In the genomic region with DNA sequence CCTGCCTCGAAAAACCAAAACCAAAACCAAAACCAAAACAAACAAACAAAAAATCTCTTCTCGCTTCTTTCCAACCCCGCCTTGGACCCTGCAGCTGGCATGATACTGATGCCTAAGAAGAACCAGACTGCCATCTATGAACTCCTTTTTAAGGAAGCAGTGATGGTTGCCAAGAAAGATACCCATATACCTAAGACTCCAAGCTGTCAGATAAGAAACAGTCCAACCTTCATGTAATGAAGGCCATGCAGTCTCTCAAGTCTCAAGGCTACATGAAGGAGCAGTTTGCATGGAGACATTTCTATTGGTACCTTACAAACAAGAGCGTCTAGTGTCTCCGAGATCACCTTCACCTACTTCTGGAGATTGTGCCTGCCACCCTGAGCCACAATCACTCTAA, we compare ENCODE assay signal across 34 mouse cellular contexts. TPM values are rescaled to one million over a fixed set of nuclear protein-coding genes. Genes with fewer than 3 reads are reported as not detected.
"Had no signal": no experiment of that assay in that cellular context is flagged by ENCODE, and none has a peak within 500 bp of the region (broad histone marks: within the 10 kb centered on the region; RNA-seq: fewer than 3 reads in every experiment).

No protein-coding gene starts in this region.

- H3K9me3 ChIP-seq: heart, embryonic 13.5 days; heart, embryonic 15.5 days; hindbrain, embryonic 10.5 days; hindbrain, embryonic 12.5 days; kidney, embryonic 15.5 days; limb, embryonic 10.5 days; limb, embryonic 12.5 days; liver, embryonic 13.5 days; liver, embryonic 15.5 days had no signal

- H3K4me2 ChIP-seq: heart, embryonic 11.5 days; heart, embryonic 13.5 days; heart, embryonic 15.5 days; hindbrain, embryonic 12.5 days; hindbrain, embryonic 14.5 days; kidney, embryonic 15.5 days; limb, embryonic 12.5 days; liver, embryonic 11.5 days; liver, embryonic 13.5 days; liver, embryonic 15.5 days had no signal

- H3K27ac ChIP-seq: heart, adult 2 months; heart, embryonic 13.5 days; heart, embryonic 15.5 days; hindbrain, embryonic 10.5 days; hindbrain, embryonic 12.5 days; hindbrain, embryonic 14.5 days; kidney, embryonic 15.5 days; kidney, postnatal 0 days; left cerebral cortex, adult 2 months; limb, embryonic 10.5 days; limb, embryonic 12.5 days; liver, embryonic 13.5 days; liver, embryonic 15.5 days had no signal

- DNase-seq: gastrocnemius, postnatal 14 days; gastrocnemius, postnatal 36 days; heart, adult 11 months; heart, adult 2 months; heart, postnatal 4 days; kidney, adult 11 months; kidney, adult 2 months; kidney, adult 9 months; kidney, postnatal 14 days; kidney, postnatal 36 days; liver; liver, embryonic 13.5 days had no signal

- H3K9ac ChIP-seq: heart, embryonic 13.5 days; heart, embryonic 15.5 days; hindbrain, embryonic 12.5 days; hindbrain, embryonic 14.5 days; kidney, embryonic 15.5 days; limb, embryonic 12.5 days; liver, embryonic 13.5 days; liver, embryonic 15.5 days had no signal

- H3K27me3 ChIP-seq: heart, embryonic 13.5 days; heart, embryonic 15.5 days; hindbrain, embryonic 12.5 days; kidney, embryonic 15.5 days; limb, embryonic 12.5 days; liver, embryonic 13.5 days; liver, embryonic 15.5 days had no signal

- H3K4me1 ChIP-seq: hindbrain, embryonic 10.5 days; hindbrain, embryonic 12.5 days; kidney, embryonic 15.5 days; limb, embryonic 10.5 days; limb, embryonic 12.5 days had no signal

- H3K4me3 ChIP-seq: heart, adult 2 months; heart, embryonic 13.5 days; heart, embryonic 15.5 days; hindbrain, embryonic 10.5 days; hindbrain, embryonic 12.5 days; kidney, embryonic 15.5 days; left cerebral cortex, adult 2 months; limb, embryonic 10.5 days; limb, embryonic 12.5 days; liver, embryonic 13.5 days; liver, embryonic 15.5 days had no signal

RNA-seq across cellular contexts. Expression of a gene that starts 34.4 kb away (rescaled TPM):
- total RNA-seq: gastrocnemius, adult 18-20 months; gastrocnemius, adult 8-10 months; gastrocnemius, postnatal 14 days; gastrocnemius, postnatal 36 days; heart, postnatal 4 days; layer of hippocampus, adult 18-20 months; left cerebral cortex, adult 2 months; left cerebral cortex, postnatal 14 days had no signal
- polyA plus RNA-seq: gonadal fat pad, adult 2 months; hindbrain, embryonic 10.5 days; hindbrain, embryonic 12.5 days; hindbrain, embryonic 14.5 days; hindbrain, embryonic 16.5 days; intestine, embryonic 14.5 days; intestine, embryonic 16.5 days; kidney, adult 2 months; kidney, embryonic 15.5 days; kidney, postnatal 0 days; limb, embryonic 10.5 days; limb, embryonic 12.5 days; limb, embryonic 14.5 days; liver, embryonic 11.5 days; liver, embryonic 13.5 days had no signal
